Mouse (Mus musculus) layer of hippocampus, adult 9-11 months (tissue): ENCODE data around the gene Gm21977.
"Not testable (repeated sequence)": the region's sequence is repeated elsewhere in the genome, so short reads cannot be mapped to it uniquely, and the experiment has no call there.

Source experiments
- DNase-seq: peaks from one replicate; pipeline ENCODE4 v3.0.0; 2022

Gene Gm21977

DNA sequence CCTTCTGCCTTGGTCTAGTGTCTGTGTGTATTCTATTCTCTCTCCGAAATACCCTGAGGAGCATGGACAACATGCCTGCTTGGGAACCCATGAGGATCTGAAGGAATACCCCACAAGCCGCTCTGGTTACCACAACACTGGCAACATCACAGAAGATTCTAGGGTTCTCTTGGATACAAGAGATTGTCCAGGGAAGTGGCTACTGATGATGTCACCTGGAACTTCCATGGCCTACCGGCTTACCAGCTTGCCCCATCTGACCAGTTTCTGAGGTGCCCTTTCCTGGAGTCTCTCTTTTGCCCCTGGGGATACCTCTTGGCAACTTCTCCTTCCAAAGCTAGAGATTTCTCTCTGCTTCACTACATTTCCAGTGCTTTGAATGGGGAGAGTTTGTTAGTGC, at the start of gene Gm21977:
TSS of gene Gm21977 (minus strand) at position 101 of the 400 bp plus-strand sequence.
- not testable (repeated sequence) for DNase-seq
